Mouse (Mus musculus): ENCODE results near the gene Atg2b. TPM values are rescaled to one million over a fixed set of nuclear protein-coding genes. Genes with fewer than 3 reads are reported as not detected.

Atg2b gene
- polyA plus RNA-seq, 1 experiment from 2014 or later = 8.8 TPM

DNA sequence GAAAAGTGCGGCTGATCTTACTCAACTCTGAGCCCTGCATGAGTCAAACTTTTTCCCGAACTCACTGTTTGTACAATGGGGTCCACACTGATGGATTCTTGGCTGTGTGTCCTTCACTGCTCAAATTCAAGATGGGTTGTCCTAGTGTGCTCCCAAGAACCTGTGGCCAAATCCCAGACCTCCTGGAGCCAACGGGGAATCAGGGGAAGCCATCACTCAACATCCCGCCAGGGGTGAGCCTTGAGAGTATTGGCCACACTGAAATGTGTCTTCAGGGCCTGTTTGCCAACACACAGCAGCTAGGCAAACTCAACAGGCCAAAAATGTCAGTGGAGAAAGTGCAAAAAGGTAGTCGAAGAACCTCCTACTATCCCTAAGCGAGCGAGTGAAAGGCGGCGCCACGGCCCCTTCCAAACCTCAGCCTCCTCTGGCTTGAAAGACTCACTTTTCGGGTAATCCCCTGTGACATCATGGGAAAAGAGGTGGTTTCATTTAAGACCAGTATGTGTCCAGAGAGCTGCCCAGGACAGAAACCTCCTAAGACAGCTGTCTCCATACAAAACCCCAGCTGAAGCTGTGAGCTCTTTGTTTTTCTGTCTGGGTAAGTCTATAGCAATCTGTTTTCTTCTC is 82.3 kb downstream of the Atg2b start, which contains the start of gene Bdkrb1:
Gene Bdkrb1 (plus strand): TSS at position 505 of the 630 bp plus-strand sequence.
- 90% methylated on average over 11 of the region's 11 CpGs for WGBS
- Histone ChIP-seq H3K4me3 (no peak within 1 kb of the TSS), H3K27me3 (ENCODE audit: low read depth, poor library complexity, severe bottlenecking) (peaks cover 65% of the 10 kb centered on the region), H3K36me3 (no peaks in the 10 kb centered on the region), H3K27ac (replicated peaks) (no peak within 1 kb of the TSS; the same call in 1 of the 2 replicates), H3K4me1 (peaks cover 67% of the 10 kb centered on the region), H3K9me3 (replicated peaks) (no peaks in the 10 kb centered on the region)
- no peak for DNase-seq (ENCODE audit: low spot score)

DNA sequence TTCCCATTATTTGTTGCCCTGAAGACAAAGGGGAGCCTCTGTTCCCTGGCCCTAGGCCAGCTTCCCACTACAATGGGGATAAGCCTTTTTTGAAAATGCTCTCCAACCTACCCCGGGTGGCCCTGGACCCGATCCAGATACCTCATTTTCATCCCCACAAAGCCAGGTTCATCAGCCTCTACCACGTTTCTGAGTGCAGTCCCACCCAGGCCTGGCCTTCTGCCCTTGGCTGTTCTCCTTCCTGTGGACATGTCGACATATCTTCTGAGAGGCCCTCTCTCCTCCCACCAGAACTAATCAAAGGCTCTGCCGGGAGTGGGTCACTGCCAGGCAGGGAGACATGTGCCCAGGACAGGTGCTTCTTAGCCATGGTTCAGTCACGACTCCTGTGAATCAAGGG is 83.4 kb downstream of the Atg2b start:
- DNase-seq (ENCODE audit: low spot score) = no peak
- Histone ChIP-seq H3K36me3 (no peaks in the 10 kb centered on the region), H3K27ac (replicated peaks) (0 out of 2 replicates have a peak overlapping the region, but pooled peaks have one; percentile 60), H3K4me3 (no peak overlapping the region), H3K4me1 (peaks cover 65% of the 10 kb centered on the region), H3K27me3 (ENCODE audit: low read depth, poor library complexity, severe bottlenecking) (peaks cover 54% of the 10 kb centered on the region), H3K9me3 (replicated peaks) (no peaks in the 10 kb centered on the region)
- WGBS = 73% methylated on average over 6 of the region's 6 CpGs

DNA sequence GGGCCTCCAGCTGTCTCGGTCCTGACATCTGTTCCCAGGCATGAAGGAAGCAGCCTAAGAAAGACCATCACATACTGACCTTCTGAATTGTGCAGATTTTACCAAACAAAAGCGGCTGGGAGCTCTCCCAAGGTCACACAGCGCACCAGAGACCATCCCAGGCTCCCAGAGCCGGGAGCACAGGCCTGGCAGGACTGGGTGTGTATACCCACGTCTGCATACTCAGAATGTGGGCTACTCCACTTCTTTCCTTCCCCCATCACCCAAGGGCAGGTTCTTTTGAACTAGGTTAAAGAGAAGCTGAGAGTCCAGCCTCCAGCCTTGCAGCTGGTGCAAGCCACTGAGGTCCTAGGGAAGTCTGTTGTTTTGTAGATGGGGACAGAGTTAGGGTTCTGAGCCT is 85.9 kb downstream of the Atg2b start:
- WGBS = 67% methylated on average over 5 of the region's 5 CpGs
- Histone ChIP-seq H3K36me3 (no peaks in the 10 kb centered on the region), H3K4me1 (peaks cover 41% of the 10 kb centered on the region), H3K27ac (replicated peaks) (no peak overlapping the region; the same call in 1 of the 2 replicates), H3K9me3 (replicated peaks) (no peaks in the 10 kb centered on the region), H3K4me3 (no peak overlapping the region), H3K27me3 (ENCODE audit: low read depth, poor library complexity, severe bottlenecking) (peaks cover 37% of the 10 kb centered on the region)
- no peak for DNase-seq (ENCODE audit: low spot score)

DNA sequence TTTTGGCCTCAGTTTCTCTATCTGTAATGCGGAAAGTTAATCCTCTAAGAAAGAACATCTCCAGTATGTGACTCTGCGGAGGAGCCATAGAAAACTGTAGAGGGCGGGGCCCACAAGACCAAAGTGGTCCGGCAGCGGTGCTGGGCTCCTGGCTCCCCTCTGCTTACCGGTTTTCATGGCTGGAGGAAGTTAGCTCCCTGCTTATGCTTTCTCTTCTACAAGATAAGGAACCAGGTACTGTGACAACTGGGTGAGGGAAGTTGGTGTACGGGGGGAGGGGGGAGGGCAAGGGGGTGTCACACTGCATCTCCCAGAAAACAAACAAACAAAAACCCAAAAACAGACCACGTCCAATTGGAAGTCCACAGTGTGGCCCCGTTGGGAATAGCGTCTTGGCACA is 86.5 kb downstream of the Atg2b start:
- Histone ChIP-seq H3K9me3 (replicated peaks) (no peaks in the 10 kb centered on the region), H3K4me1 (peaks cover 45% of the 10 kb centered on the region), H3K36me3 (no peaks in the 10 kb centered on the region), H3K27me3 (ENCODE audit: low read depth, poor library complexity, severe bottlenecking) (peaks cover 31% of the 10 kb centered on the region), H3K27ac (replicated peaks) (no peak overlapping the region; the same call in 1 of the 2 replicates), H3K4me3 (no peak overlapping the region)
- no peak for DNase-seq (ENCODE audit: low spot score)
- 86% methylated on average over 10 of the region's 10 CpGs for WGBS

DNA sequence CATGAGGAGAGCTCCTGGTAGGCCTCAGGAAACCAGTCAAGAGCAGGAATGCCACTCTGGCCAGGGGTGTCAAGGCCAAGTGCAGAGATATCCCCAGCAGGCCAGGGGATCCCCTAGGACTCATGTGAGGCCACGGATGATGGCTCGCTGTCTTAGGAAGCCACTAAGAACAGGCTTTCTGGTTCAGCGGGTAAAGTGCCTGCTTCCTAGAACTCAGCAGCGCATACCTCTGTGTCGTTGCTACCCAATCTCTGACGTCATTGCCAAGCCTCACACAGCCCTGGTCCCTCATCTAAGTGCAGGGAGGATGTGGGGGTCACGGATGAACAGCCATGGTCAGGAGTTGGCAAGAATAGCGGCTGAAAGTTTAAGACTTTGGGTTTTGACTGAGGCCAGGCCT is 87.9 kb downstream of the Atg2b start:
- Histone ChIP-seq H3K27me3 (ENCODE audit: low read depth, poor library complexity, severe bottlenecking) (peaks cover 22% of the 10 kb centered on the region; the same call in 1 of the 2 replicates), H3K4me3 (no peak overlapping the region), H3K27ac (replicated peaks) (no peak overlapping the region), H3K36me3 (no peaks in the 10 kb centered on the region), H3K4me1 (peaks cover 44% of the 10 kb centered on the region), H3K9me3 (replicated peaks) (no peaks in the 10 kb centered on the region)
- no peak for DNase-seq (ENCODE audit: low spot score)
- WGBS = 82% methylated on average over 8 of the region's 8 CpGs

DNA sequence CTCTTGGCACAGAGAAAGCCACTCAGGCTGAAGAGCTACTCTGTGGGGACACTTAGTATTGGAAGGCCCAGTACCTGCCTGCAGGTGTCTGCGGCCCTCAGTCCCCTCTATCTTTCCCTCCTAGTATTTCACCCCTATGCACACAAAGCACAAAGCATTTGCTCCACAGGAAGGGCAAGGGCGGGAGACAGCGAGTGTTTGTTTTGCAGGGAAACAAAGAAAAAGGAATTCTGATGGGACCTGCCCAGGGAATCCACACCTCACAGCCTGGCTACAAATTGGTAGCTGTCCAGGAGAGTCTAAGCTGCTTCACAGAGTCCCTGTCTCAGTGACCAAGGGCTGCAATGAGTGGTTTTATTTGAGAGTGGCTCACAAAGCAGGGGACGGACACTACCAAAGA is 91.5 kb downstream of the Atg2b start:
- H3K36me3 ChIP-seq = no peaks in the 10 kb centered on the region
- H3K9me3 ChIP-seq (replicated peaks) = no peaks in the 10 kb centered on the region
- DNase-seq (ENCODE audit: low spot score) = no peak
- peaks cover 4% of the 10 kb centered on the region; the same call in 1 of the 2 replicates for H3K27me3 ChIP-seq (ENCODE audit: low read depth, poor library complexity, severe bottlenecking)
- peaks cover 13% of the 10 kb centered on the region for H3K4me1 ChIP-seq
- H3K4me3 ChIP-seq = no peak overlapping the region
- WGBS = 57% methylated on average over 4 of the region's 4 CpGs
- peak overlapping the region; percentile 1; the same call in 1 of the 2 replicates for H3K27ac ChIP-seq (replicated peaks)

DNA sequence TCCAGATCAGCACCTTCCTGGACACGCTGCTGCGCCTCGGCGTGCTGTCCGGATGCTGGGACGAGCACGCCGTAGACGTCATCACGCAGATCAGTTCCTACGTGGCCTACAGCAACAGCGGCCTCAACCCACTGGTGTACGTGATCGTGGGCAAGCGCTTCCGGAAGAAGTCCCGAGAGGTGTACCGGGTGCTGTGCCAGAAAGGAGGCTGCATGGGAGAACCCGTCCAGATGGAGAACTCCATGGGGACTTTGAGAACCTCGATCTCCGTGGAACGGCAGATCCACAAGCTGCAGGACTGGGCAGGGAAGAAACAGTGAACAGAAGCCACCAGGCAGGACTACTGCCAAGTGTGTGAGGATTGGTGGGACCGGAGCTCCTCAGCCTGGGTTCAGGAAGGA is 92.7 kb downstream of the Atg2b start:
- Histone ChIP-seq H3K27me3 (ENCODE audit: low read depth, poor library complexity, severe bottlenecking) (peaks cover 4% of the 10 kb centered on the region), H3K4me3 (no peak overlapping the region), H3K9me3 (replicated peaks) (no peaks in the 10 kb centered on the region), H3K27ac (replicated peaks) (no peak overlapping the region), H3K4me1 (peaks cover 12% of the 10 kb centered on the region), H3K36me3 (no peaks in the 10 kb centered on the region)
- 97% methylated on average over 23 of the region's 23 CpGs for WGBS
- no peak for DNase-seq (ENCODE audit: low spot score)

DNA sequence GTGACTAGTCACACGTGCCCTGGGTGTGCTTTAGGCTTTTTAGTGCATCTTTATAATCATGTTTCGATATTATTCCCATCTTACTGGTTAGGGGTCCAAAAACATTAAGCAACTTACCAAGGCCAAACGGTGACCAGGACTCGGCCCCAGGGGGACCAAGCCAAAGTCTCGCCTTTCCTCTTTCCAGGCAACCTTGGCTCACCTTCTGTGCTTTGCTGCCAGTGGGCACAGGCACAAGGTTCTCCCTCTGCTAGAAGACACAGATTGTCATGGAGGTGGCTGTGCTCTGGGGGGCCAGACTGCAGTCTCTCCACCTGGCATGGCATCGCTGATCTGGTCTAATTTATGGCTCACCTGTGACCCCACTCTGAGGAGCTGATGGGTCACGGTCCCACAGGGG is 94.2 kb downstream of the Atg2b start:
- no peak for DNase-seq (ENCODE audit: low spot score)

DNA sequence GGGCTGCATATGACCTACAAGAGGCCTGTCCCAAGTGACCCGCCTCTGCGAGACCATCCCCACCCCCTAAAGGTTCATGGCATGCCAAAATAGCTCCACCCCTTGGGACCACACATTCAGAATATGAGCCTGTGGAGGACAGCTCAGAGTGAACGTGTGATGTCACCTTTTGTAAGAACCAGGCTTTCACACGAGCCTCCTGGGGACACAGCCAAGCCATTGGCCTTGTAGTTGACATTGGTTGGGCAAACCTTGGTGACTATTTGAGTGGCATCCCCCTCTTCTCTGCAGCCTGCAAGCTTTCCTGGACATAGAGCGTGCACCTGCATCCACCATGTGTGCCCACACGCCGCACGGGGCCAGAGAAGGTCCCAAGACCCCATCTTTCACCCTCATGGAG is 97.5 kb downstream of the Atg2b start:
- Histone ChIP-seq H3K27me3 (ENCODE audit: low read depth, poor library complexity, severe bottlenecking) (peaks cover 14% of the 10 kb centered on the region), H3K27ac (replicated peaks) (no peak overlapping the region), H3K4me1 (peaks cover 22% of the 10 kb centered on the region), H3K36me3 (no peaks in the 10 kb centered on the region), H3K9me3 (replicated peaks) (no peaks in the 10 kb centered on the region), H3K4me3 (no peak overlapping the region)
- DNase-seq (ENCODE audit: low spot score) = no peak
- 88% methylated on average over 8 of the region's 8 CpGs for WGBS

More for the DNA sequence above, 94.2 kb downstream of the Atg2b start:
- no peak overlapping the region for H3K4me3 ChIP-seq
- H3K36me3 ChIP-seq = no peaks in the 10 kb centered on the region
- 85% methylated on average over 7 of the region's 7 CpGs for WGBS
- no peaks in the 10 kb centered on the region for H3K9me3 ChIP-seq (replicated peaks)
- H3K27me3 ChIP-seq (ENCODE audit: low read depth, poor library complexity, severe bottlenecking) = peaks cover 13% of the 10 kb centered on the region
- H3K4me1 ChIP-seq = peaks cover 9% of the 10 kb centered on the region
- no peak overlapping the region for H3K27ac ChIP-seq (replicated peaks)

DNA sequence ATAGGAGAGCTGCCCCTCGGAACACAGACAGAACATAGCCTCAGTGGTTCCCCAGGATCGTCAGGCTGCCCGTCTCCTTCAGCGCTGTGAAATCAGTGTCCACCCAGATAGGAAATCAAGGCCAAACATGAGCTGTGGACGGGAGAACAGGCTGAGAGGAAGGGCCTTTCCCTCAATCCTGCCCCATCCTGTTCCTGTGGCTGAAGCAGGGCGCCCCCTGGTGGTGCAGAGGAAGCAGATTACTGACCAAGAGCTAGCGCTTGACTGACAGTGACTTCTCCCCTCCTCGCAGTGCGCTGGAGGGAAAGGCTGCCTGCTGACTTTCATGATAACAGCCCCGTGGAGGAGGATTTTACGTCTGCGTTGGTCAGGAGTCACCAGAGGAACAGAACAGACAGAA is 100.2 kb downstream of the Atg2b start:
- peak; percentile 83 for DNase-seq (ENCODE audit: low spot score)
- no peaks in the 10 kb centered on the region for H3K9me3 ChIP-seq (replicated peaks)
- H3K27me3 ChIP-seq (ENCODE audit: low read depth, poor library complexity, severe bottlenecking) = peaks cover 12% of the 10 kb centered on the region
- WGBS = 18% methylated on average over 12 of the region's 12 CpGs
- H3K4me1 ChIP-seq = peaks cover 24% of the 10 kb centered on the region
- H3K4me3 ChIP-seq = no peak overlapping the region
- no peak overlapping the region for H3K27ac ChIP-seq (replicated peaks)
- no peaks in the 10 kb centered on the region for H3K36me3 ChIP-seq

DNA sequence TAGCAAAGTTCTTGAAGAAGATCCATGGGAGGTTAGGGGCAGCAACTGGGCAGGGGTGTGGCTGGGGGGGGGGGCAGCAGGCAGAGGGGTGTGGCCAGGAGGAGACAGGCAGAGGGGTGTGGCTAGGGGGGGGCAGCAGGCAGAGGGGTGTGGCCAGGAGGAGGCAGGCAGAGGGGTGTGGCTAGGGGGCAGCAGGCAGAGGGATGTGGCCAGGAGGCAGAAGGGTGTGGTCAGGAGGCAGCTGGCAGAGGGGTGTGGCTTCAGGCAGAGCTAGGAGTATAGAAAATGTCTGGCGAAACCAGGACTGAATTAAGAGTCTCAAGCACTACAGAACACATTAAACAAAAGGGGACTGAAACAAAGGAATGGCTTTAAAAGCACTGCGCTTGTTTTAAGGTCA is 101.5 kb downstream of the Atg2b start:
- 15% methylated on average over 2 of the region's 2 CpGs for WGBS
- H3K4me3 ChIP-seq = no peak overlapping the region
- H3K27ac ChIP-seq (replicated peaks) = no peak overlapping the region
- DNase-seq (ENCODE audit: low spot score) = peak; percentile 45
- peaks cover 12% of the 10 kb centered on the region for H3K27me3 ChIP-seq (ENCODE audit: low read depth, poor library complexity, severe bottlenecking)
- no peaks in the 10 kb centered on the region for H3K36me3 ChIP-seq
- H3K9me3 ChIP-seq (replicated peaks) = no peaks in the 10 kb centered on the region
- peaks cover 26% of the 10 kb centered on the region for H3K4me1 ChIP-seq

DNA sequence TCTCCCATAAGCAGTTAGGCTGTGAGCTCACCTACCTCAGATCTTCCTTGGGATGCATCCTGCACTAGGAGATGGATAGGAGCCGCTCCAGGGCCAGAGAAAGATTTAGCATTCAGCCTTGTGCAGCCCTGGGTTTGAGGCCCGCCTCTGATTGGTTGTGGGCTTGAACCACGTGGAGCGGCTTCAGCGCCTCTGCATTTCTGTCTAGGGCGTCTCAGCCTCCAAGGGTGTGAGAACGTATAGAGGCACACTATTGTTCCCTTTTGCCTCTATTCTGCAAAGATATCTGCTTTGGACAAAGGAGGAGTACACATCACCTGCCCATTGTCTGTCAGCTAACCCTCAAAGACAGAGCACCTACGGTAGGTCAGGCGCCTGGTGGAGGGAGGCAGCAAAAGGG is 102.5 kb downstream of the Atg2b start:
- H3K4me3 ChIP-seq = no peak overlapping the region
- H3K27me3 ChIP-seq (ENCODE audit: low read depth, poor library complexity, severe bottlenecking) = peaks cover 12% of the 10 kb centered on the region
- peaks cover 26% of the 10 kb centered on the region for H3K4me1 ChIP-seq
- no peak overlapping the region for H3K27ac ChIP-seq (replicated peaks)
- H3K9me3 ChIP-seq (replicated peaks) = no peaks in the 10 kb centered on the region
- WGBS = 56% methylated on average over 9 of the region's 9 CpGs
- DNase-seq (ENCODE audit: low spot score) = no peak
- H3K36me3 ChIP-seq = no peaks in the 10 kb centered on the region

DNA sequence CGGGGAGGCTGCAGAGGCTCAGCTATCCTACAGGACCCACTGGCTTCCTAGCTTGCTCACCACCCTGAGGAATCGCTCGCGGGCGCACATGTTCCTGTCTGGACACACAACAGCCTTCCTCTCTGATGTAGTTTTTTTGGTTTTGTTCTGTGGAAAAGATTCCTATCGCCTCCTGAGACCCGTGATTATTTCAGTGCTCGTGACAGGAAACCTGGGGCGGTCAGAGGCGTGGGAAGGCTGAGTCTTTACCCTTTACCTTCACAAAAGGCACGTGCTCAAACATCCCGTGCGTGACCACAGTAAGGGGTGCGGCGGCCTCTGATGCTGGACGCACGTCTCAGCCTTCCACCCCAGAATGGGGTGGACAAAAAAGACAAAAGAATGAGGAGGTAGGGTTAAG is 104.5 kb downstream of the Atg2b start:
- DNase-seq (ENCODE audit: low spot score) = no peak
- H3K27me3 ChIP-seq (ENCODE audit: low read depth, poor library complexity, severe bottlenecking) = peaks cover 3% of the 10 kb centered on the region
- peaks cover 26% of the 10 kb centered on the region for H3K4me1 ChIP-seq
- WGBS = 81% methylated on average over 17 of the region's 17 CpGs
- H3K27ac ChIP-seq (replicated peaks) = no peak overlapping the region; the same call in 1 of the 2 replicates
- no peak overlapping the region for H3K4me3 ChIP-seq
- no peaks in the 10 kb centered on the region for H3K36me3 ChIP-seq
- H3K9me3 ChIP-seq (replicated peaks) = no peaks in the 10 kb centered on the region
